Mouse (Mus musculus): Measurements from ENCODE around the gene Tppp2.

DNA sequence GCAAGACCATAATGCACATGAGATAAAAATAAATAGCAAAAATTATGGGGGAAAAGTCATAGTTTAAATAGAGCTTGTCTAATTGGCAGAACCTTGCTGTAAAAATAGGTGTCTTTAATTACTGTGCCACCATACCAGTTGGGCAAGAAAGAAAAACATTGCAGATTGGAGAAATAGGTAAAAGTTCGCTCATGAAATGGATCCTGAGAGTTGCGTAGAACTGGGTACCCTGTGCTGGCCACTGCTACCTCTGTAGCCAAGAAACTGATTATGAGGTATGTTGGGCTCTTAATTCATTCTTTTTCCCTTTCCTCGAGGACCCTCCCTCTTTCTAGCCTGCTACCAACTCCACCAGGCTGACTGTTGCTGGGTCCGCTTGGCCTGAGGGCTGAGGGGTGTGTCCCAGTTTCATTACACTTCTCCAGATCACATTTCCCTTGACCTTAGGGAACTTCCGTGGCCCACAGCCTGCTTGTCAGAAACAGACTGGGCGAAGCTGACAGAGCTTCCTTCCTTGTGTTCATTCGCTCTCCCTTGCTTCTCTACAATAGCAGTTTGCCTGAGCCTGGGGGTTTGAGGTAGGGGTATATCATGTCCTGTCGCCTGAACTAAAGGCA, 22.8 kb downstream of the Tppp2 start:
- TF ChIP-seq CTCF (IDR thresholded peaks at IDR 0.05; ENCODE audit: low read depth), result no peak
- TF ChIP-seq EP300 (IDR thresholded peaks at IDR 0.05; ENCODE audit: low read depth), result no peak

All from liver, embryonic 14.5 days (tissue).